Mouse (Mus musculus) splenic B cell, adult 2 months (primary cell): Measurements from ENCODE around the gene Abcb8.
A peak's percentile ranks its signal among the peaks of the same experiment; 100 is the strongest.
"Not testable (repeated sequence)": the region's sequence is repeated elsewhere in the genome, so short reads cannot be mapped to it uniquely, and the experiment has no call there.

Experiments used
- DNase-seq: peaks from one replicate; pipeline ENCODE4 v3.0.0-alpha.2; 2011; ENCODE audit warnings: low read depth, low spot score
- H3K27me3 ChIP-seq: 2 replicates; pipeline ENCODE4 v1.6.1; 2012; ENCODE audit warnings: mild to moderate bottlenecking, low read length, moderate library complexity, mixed read lengths; ENCODE audit not compliant: control insufficient read depth, poor library complexity, insufficient read depth, severe bottlenecking
- H3K36me3 ChIP-seq: 2 replicates; pipeline ENCODE4 v1.6.1; 2012; ENCODE audit warnings: mild to moderate bottlenecking, low read length, moderate library complexity, mixed read lengths; ENCODE audit not compliant: control insufficient read depth, poor library complexity, insufficient read depth, severe bottlenecking

The Abcb8 gene

DNA sequence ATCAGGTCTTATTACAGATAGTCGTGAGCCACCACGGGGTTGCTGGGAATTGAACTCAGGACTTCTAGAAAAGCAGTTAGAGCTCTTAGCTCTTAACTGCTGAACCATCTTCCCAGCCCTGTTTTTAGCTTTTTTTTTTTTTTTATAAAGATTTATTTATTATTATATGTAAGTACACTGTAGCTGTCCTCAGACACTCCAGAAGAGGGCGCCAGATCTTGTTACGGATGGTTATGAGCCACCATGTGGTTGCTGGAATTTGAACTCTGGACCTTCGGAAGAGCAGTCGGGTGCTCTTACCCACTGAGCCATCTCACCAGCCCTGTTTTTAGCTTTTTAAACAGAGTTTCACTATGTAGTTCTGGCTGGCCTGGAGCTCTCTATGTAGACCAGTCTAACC, 2.8 kb downstream of the Abcb8 start:
- not testable (repeated sequence) for H3K36me3 ChIP-seq, H3K27me3 ChIP-seq, DNase-seq

DNA sequence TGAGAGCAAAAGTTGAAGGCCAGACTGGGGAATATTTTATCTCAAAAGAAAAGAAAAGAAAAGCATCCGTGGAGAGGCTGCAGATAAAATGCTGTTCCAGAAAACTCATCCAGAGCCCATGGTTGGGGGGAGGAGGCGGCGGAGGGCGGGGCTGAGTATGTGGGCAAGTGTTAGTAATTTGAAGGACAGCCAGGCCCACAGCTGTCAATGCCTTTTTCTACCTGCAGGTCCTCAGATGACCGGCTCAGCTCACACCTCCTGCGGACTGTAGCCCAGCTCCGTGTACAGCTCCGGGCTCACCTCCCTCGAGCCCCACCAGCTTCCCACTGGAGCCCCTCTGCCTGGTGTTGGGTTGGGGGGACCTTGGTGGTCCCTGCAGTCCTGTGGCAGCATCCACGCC, 6.2 kb downstream of the Abcb8 start:
- no peak for DNase-seq
- H3K36me3 ChIP-seq, result no peaks in the 10 kb centered on the region
- H3K27me3 ChIP-seq, result no peaks in the 10 kb centered on the region

DNA sequence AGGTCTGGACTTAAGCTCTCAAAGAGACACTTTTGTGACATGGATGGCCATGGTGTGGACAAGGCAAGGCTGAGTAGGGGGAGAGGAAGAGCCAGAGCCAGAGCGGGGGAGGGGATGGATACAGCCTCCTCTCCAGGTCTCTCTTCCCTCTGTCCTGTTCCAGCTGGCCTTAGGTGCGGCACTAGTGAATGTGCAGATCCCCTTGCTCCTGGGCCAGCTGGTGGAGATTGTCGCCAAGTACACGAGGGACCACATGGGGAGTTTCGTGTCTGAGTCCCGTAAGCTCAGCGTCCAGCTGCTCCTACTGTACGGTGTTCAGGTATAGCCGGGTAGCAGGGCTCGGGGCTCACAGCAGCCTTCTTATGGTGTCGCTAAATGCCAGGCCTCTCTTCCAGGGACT, 6.9 kb downstream of the Abcb8 start:
- H3K36me3 ChIP-seq, result no peaks in the 10 kb centered on the region
- no peak for DNase-seq
- no peaks in the 10 kb centered on the region for H3K27me3 ChIP-seq

DNA sequence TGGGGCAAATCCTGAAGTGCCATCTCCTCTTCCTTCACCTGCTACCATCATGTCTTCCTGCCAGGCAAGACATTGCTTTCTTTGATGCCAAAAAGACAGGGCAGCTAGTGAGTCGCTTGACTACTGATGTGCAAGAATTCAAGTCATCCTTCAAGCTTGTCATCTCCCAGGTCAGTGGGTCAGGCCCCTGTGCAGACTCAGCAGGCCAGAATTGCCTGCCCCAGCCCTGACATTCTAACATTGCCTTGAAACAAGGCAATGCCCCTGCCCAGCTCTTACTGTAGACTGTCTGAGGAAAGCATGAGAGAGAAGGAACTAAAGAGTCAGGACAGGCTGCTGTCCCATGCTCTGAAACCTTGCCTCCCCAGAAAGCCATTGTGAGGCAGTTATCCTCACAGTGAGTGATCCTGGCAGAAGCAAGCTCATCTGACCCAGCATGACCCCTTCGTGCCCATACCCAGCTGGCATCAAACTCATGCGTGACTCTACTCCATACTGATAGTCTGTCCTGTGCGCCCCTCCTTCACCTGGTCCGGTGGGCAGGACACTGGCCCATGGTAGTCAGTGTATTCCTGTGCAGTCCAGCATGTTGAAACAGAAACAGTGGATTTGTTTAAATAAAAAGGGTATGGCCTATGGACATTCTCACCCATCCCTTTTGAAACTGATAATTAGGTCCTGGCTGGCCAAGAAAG, 7.6 kb downstream of the Abcb8 start:
- no peaks in the 10 kb centered on the region for H3K27me3 ChIP-seq
- no peaks in the 10 kb centered on the region for H3K36me3 ChIP-seq
- no peak for DNase-seq

DNA sequence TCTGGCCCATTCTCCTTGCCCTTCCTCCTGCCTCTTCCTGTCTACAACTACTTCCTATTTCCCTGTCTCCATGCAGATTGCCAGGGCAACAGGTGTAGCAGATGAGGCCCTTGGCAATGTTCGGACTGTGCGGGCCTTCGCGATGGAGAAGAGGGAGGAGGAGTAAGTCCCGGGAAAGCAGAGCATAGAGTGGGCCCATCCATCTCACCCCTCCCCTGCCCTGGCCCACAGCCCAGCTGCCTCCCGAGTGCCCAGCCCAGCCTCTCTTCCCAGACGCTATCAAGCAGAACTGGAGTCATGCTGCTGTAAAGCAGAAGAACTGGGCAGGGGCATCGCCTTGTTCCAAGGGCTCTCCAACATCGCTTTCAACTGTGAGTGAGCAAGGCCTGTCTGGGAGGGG, 8.5 kb downstream of the Abcb8 start:
- Histone ChIP-seq H3K36me3 (no peaks in the 10 kb centered on the region), H3K27me3 (no peaks in the 10 kb centered on the region)
- DNase-seq, result no peak

DNA sequence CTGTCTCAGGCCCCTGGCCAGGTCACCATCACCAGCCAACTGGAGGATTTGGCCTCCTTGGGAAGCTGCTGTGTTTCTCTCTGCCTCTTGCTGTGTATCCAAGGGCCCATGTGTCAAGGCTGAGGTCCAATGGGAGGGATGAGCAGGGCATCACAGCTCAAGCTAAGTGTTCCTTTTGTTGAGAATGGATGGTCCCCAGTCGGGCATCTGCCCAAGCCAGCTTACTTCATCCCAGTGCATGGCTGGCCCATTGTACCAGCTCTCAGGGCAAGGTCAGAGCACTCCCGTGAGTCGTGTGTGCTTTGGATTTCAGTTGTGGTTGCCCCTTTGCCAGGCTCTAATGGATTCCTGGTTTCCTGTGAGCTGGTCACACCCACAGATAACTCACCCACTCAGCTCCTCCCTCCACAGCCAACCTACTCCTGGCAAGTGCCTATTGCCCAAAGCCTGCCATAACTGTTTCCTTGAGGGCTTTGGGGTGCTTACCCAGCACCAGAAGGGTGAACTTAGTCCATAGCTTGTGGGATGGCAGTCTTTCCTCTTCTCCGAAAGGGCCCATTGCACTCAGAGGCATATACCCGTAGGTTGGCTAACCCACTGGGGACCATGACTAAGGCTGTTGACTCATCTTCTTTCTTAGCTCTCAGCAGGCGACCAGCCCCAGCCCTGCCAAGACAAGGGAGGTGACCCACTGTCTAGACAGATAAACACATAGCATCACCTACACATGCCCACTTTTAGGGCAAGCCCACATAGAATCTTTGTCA, 11.3 kb downstream of the Abcb8 start:
- no peak for DNase-seq
- H3K36me3 ChIP-seq, result no peaks in the 10 kb centered on the region
- no peaks in the 10 kb centered on the region for H3K27me3 ChIP-seq

DNA sequence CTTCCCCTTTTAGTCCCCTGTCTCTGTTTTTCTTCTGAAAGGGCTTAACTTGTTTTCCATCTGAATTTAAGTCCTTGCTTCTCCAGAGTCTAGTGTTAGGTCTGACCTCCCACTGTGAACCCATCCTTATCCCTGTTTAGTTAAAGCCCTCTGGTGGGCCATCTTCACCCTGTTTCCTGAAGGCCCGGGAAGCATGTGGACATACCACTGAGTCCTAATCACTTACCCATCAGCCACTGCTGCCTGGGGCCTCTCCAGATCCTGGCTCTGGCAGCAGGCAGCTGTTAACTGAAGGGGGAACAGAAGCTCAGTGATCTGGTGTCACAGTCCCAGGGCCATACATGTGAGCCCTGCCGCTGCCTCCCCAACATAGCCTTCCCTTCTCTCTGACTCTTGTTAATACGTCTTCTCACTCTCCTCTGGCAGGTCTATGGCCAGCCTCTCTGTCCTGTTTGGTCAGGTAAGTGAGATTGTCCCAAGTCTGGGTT, 12.0 kb downstream of the Abcb8 start:
- Histone ChIP-seq H3K36me3 (no peaks in the 10 kb centered on the region), H3K27me3 (no peaks in the 10 kb centered on the region)
- no peak for DNase-seq

DNA sequence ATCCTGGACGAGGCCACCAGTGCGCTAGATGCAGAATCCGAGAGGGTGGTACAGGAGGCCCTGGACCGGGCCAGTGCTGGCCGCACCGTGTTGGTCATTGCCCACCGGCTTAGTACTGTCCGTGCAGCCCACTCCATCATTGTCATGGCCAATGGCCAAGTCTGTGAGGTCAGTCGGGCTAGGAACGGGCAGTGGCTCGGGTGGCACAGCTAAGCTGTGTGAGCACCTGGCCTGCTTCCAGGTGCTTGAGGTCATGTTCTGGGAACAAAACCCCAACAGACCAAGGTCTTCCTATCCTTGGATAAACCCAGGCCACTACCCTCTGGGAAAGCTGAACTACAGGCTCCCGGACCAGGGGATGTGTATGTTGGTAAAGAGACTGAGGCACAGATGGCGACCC, 15.2 kb downstream of the Abcb8 start:
- DNase-seq, result no peak
- H3K27me3 ChIP-seq, result no peaks in the 10 kb centered on the region

DNA sequence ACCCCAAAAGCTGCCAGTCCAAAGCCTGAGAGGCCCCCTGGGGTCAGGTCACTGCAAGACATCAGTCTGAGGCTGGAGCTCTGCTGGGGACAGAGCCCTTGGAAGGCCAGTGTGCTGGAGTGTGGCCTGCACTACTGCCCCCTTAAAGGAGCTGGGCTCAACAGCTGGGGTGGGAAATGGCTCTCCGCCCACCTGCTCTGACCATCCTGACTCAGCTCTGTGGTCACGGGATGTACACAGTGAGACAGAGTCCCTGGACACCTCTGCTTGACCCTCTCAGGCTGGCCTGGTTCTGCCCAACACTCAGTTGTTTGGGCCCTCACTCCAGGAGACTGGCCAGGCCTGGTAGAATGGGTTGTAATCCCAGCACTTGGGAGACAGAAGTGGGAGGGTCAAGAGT, 16.0 kb downstream of the Abcb8 start:
- H3K36me3 ChIP-seq, result no peaks in the 10 kb centered on the region
- no peak for DNase-seq
- H3K27me3 ChIP-seq, result no peaks in the 10 kb centered on the region

More for the DNA sequence above, 15.2 kb downstream of the Abcb8 start:
- H3K36me3 ChIP-seq, result no peaks in the 10 kb centered on the region

DNA sequence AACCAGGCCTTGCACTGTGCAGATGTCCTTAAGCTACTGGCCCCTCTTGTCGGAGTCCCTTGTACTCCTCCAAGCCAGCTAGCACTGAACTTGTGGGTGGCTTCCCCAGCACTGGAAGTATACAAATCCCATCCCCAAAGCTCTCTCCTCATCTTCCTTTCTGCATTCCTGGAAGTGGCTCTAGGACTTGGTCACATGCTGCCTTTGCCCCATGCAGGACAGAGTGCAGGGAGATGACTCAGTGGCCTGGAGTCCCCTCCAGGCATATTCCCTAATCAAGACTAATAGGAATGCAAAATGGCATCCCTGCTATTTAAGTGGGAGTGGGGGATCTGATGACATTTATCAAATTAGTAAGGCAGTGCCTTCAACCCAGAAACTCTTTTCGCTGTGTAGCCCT, 18.6 kb downstream of the Abcb8 start:
- DNase-seq, result no peak
- H3K27me3 ChIP-seq, result peaks cover 2% of the 10 kb centered on the region
- no peaks in the 10 kb centered on the region for H3K36me3 ChIP-seq

DNA sequence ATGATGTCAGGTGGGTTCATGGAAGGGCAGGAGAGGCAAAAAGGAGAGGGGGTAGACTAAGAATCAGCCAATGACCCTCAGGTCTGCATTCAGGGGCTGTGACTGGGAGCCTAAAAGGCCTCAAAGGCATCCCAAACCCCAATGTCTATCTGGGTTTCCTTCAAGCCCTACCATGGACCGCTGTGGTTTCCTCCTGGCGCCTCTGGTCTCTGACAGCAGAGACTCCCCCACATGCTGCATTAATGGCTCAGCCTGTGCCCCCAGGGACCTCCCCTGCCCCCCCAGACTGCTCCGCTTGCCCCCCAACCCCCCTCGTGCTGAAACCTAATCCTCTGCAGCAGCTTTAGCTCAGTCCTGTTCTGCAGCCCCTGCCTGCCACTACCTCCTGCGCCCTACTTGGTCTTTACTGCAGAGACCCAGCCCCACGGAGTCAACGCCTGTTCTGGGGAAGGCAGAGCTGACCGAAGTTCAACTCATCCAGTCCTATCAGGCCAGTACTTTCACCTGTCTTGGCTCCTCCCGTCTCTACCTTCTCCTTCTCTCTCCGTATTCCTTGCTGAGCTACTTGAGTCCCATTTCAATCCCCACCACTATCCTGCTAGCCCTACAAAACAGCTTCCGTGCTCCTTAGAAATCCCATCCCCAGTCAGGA, 19.7 kb downstream of the Abcb8 start, which contains the start of gene Asic3:
Asic3 (plus strand) TSS at position 351 of the 652 bp plus-strand sequence.
- H3K36me3 ChIP-seq, result no peaks in the 10 kb centered on the region
- peaks cover 2% of the 10 kb centered on the region for H3K27me3 ChIP-seq
- no peak for DNase-seq

DNA sequence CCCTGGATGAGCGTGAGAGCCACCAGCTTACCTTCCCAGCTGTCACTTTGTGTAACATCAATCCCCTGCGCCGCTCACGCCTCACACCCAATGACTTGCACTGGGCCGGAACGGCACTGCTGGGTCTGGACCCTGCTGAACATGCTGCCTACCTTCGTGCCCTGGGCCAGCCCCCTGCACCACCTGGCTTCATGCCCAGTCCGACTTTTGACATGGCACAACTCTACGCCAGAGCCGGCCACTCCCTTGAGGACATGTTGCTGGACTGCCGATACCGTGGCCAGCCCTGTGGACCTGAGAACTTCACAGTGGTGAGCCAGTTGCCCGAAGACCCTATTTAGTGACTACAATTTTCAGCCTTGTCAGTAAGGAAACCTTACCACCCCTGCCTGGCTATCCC, 20.5 kb downstream of the Abcb8 start:
- Histone ChIP-seq H3K36me3 (no peaks in the 10 kb centered on the region), H3K27me3 (peaks cover 2% of the 10 kb centered on the region)
- no peak for DNase-seq

DNA sequence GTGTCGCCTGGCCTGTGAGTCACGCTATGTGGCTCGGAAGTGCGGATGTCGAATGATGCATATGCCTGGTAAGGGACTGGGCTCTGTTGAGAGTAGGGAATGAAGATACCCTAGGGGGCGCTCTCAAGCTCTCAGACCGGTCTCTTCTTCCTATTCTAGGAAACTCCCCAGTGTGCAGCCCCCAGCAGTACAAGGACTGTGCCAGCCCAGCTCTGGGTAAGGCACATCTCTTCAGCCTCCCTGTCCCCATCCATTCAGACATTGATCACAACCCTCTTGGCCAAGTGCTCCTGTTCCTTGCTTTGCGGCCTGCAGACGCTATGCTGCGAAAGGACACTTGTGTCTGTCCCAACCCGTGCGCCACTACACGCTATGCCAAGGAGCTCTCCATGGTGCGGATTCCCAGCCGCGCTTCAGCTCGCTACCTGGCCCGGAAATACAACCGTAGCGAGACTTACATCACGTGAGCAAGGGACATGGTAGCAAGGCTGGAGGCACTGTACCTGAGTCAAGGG, 22.8 kb downstream of the Abcb8 start:
- peaks cover 2% of the 10 kb centered on the region for H3K27me3 ChIP-seq
- H3K36me3 ChIP-seq, result no peaks in the 10 kb centered on the region
- peak; percentile 85 for DNase-seq

DNA sequence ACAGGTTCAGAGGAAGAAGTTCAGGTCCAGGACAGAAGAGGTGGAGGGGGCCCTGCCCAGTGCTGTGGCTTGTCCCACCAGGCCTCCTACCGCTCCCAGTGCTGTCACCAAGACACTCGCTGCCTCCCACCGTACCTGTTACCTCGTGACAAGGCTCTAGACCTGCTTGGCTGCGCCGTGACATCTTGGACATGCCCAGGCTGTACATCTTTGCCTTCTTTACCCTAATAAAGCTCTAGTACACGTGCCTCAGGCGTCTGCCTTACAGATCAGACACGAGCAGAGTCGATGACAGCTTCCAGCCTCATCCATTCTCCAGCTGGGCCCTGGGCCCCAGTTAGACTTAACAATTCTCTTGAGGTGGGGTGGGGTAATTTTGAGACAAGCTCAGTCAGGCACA, 24.1 kb downstream of the Abcb8 start:
- peaks cover 2% of the 10 kb centered on the region for H3K27me3 ChIP-seq
- H3K36me3 ChIP-seq, result no peaks in the 10 kb centered on the region
- no peak for DNase-seq

DNA sequence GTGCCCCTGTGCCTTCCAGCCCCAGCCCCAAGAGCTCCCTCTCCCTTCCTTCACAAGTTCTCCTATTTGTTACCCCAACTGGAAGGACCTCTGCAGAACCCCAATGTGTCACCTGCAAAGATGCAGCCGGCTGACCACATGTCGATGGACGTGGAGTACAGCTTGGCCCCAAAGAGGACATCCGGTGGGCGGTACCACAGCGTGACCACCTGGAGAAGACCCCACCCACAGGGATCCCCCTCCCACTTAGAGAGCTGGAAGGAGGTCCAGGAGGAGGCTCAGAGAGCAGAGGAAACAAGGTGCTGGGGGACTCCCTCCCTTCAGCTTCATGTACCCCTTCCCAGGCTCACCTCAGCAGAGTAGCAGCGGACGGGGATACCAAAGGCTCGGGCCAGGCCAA, 26.9 kb downstream of the Abcb8 start:
- Histone ChIP-seq H3K36me3 (no peaks in the 10 kb centered on the region), H3K27me3 (no peaks in the 10 kb centered on the region)
- no peak for DNase-seq
